Mouse (Mus musculus) cortical plate, adult 2 months (tissue): ENCODE results near the gene Jagn1. TPM values are rescaled to one million over a fixed set of nuclear protein-coding genes. Genes with fewer than 3 reads are reported as not detected.

Experiments
- H3K27ac ChIP-seq: fragments of 200-500 bp; 2 replicates; pipeline ENCODE4 v1.5.1; 2012; ENCODE audit warnings: low read length, control low read depth, inconsistent platforms; ENCODE audit not compliant: insufficient read depth
- H3K4me1 ChIP-seq: fragments of 200-500 bp; 2 replicates; pipeline ENCODE4 v1.6.1; 2011; ENCODE audit warnings: low read length; ENCODE audit not compliant: control insufficient read depth, insufficient read depth
- H3K4me3 ChIP-seq: fragments of 200-500 bp; 2 replicates; pipeline ENCODE4 v1.5.1; 2011; ENCODE audit warnings: mild to moderate bottlenecking, low read length, control low read depth; ENCODE audit not compliant: insufficient read depth
- CTCF ChIP-seq: fragments of 200-500 bp; IDR thresholded peaks from 2 replicates; pipeline ENCODE4 v1.5.1; 2011; ENCODE audit warnings: mild to moderate bottlenecking, control low read depth, low read length; ENCODE audit not compliant: insufficient read depth; ENCODE audit errors: extremely low read depth
- POLR2A ChIP-seq: fragments of 200-500 bp; IDR thresholded peaks from 2 replicates; pipeline ENCODE4 v1.6.1; 2011; ENCODE audit warnings: mild to moderate bottlenecking, low read length, control low read depth; ENCODE audit not compliant: insufficient read depth; ENCODE audit errors: extremely low read depth
- polyA plus RNA-seq: library from polyadenylated mRNA; depleted of rRNA; stranded (reverse); fragments of >200 nt; gene quantifications from 2 replicates; pipeline ENCODE4 v1.2.3, GENCODE M21; 2012; rRNA removed

Jagn1 gene
- polyA plus RNA-seq, 1 experiment = 54.0 TPM

DNA sequence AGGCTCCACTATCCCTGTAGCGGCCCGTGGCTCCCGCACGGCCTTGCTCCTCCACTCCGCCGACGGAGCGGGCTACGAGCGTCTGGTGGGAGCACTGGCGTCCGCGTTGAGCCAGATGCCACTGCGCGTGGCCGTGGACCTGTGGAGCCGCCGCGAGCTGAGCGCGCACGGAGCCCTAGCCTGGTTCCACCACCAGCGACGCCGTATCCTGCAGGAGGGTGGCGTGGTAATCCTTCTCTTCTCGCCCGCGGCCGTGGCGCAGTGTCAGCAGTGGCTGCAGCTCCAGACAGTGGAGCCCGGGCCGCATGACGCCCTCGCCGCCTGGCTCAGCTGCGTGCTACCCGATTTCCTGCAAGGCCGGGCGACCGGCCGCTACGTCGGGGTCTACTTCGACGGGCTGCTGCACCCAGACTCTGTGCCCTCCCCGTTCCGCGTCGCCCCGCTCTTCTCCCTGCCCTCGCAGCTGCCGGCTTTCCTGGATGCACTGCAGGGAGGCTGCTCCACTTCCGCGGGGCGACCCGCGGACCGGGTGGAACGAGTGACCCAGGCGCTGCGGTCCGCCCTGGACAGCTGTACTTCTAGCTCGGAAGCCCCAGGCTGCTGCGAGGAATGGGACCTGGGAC, 40.2 kb downstream of the Jagn1 start:
- peak overlapping the region; percentile 87 for H3K27ac ChIP-seq
- peaks cover 2% of the 10 kb centered on the region for H3K4me1 ChIP-seq
- H3K4me3 ChIP-seq = peak overlapping the region; percentile 93
- no peak for TF ChIP-seq CTCF
- no peak for TF ChIP-seq POLR2A

DNA sequence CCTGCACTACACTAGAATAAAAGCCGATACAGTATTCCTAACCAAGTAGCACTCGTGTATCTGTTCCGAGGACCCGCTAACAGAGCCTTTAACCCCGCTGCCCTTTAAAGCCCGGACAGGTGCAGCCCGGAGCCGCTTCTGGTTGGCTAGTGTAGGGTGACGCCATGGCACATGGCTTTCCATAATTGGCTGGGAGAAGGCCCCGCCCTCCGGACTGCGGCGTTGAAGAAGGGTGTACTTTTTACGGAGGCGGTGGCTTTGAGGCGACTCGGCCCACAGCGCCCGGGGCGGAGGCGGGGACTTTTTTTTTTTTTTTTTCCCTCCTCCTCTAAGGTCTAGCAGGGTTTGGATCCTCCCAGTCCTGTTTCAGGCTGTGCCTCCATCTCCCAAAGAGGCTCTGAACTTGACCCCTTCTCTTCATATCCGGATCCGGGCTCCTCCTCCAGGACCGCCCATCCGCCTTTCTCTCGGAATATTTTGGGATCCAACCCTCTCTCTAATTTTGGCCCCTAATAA, 40.8 kb downstream of the Jagn1 start, which contains the start of gene Creld1:
Gene Creld1 (plus strand): TSS at position 198 of the 516 bp plus-strand sequence.
- peak within 1 kb of the TSS; percentile 93 for H3K4me3 ChIP-seq
- TF ChIP-seq CTCF (no peak), POLR2A (peak; percentile 50; the same call in 1 of the 2 replicates)
- peak within 1 kb of the TSS; percentile 87 for H3K27ac ChIP-seq
- H3K4me1 ChIP-seq = peaks cover 2% of the 10 kb centered on the region

DNA sequence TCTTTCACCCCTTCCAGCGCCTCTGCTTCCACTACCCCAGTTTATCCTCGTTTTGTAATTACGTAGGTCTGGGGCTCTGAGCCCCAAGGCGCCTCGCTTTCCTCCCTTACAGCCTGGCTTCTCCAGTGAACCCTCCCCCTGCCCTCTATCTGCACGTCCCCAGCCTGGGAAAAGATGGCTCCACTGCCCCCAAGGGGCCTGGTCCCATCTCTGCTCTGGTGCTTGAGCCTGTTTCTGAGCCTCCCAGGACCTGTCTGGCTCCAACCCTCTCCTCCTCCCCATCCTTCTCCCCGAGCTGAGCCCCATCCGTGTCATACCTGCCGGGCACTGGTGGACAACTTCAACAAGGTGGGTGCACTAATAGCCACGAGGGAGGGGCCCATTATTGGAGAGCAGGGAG, 41.4 kb downstream of the Jagn1 start:
- peak overlapping the region; percentile 93 for H3K4me3 ChIP-seq
- TF ChIP-seq POLR2A (no peak), CTCF (no peak)
- peak overlapping the region; percentile 82 for H3K27ac ChIP-seq
- H3K4me1 ChIP-seq = peaks cover 2% of the 10 kb centered on the region

DNA sequence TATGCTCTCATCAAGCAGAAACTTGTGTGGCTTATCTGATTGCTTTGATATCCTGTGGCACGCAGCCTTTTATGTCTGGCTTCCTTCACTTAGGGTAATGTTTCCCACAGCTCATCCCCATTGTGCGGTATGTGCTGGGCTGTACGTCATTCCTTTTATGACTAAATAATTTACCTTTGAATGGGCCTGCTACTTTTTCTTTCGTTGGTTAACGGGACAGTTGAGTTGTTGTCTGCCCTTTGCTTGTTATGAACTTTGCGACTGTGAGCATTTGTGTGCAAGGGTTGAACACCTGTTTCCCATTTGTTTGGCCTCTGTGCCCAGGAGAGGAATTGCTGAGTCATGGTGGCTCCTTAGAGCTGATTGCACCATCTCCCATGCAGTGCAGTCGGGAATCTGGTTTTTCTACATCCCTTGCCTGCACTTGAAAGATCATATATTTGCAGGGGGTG, 44.8 kb downstream of the Jagn1 start:
- Histone ChIP-seq H3K27ac (no peak overlapping the region), H3K4me3 (no peak overlapping the region), H3K4me1 (peaks cover 5% of the 10 kb centered on the region)
- TF ChIP-seq CTCF (no peak), POLR2A (no peak)

DNA sequence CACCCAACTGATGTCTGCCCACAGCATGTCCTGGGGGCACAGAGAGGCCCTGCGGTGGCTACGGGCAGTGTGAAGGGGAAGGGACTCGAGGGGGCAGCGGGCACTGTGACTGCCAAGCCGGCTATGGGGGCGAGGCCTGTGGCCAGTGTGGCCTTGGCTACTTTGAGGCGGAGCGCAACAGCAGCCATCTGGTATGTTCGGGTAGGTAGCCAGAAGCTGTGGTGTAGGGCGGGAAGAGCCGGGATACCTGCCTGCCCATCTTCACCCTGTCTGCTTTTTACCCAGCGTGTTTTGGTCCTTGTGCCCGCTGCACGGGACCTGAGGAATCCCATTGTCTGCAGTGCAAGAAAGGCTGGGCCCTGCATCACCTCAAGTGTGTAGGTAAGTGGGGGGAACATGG, 47.0 kb downstream of the Jagn1 start:
- Histone ChIP-seq H3K27ac (no peak overlapping the region), H3K4me1 (peaks cover 5% of the 10 kb centered on the region), H3K4me3 (no peak overlapping the region)
- TF ChIP-seq POLR2A (no peak), CTCF (no peak)

DNA sequence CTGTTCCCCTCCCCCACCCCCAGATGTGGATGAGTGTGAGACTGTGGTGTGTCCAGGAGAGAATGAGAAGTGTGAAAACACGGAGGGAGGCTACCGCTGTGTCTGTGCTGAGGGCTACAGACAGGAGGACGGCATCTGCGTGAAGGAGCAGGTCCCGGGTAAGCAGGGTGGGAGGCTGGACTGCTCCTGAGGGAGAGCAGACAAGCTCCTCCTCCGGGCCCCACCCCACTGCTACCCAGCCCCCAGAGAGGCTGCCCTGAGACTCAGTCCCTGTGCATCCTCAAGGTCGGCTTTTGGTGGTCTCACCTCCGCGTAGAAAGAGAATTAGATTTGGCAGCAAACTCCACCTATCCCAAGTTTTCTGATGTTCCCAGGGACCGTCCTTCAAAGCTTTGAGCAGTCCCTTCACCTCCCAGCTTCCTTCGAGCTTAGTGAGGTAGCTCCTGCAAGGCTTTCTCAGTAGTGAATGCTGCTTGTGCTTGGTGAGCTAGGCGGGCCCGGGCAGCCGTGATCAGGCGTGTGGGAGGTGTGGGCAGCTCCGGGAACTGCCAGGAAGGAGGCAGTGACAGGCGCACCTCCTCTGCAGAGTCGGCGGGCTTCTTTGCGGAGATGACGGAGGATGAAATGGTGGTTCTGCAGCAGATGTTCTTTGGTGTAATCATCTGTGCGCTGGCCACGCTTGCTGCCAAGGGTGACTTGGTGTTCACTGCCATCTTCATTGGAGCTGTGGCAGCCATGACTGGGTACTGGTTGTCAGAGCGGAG, 49.9 kb downstream of the Jagn1 start:
- Histone ChIP-seq H3K4me3 (no peak overlapping the region), H3K27ac (peak overlapping the region; percentile 39; the same call in 1 of the 2 replicates), H3K4me1 (peaks cover 3% of the 10 kb centered on the region; the same call in 1 of the 2 replicates)
- TF ChIP-seq POLR2A = no peak
- no peak for TF ChIP-seq CTCF

DNA sequence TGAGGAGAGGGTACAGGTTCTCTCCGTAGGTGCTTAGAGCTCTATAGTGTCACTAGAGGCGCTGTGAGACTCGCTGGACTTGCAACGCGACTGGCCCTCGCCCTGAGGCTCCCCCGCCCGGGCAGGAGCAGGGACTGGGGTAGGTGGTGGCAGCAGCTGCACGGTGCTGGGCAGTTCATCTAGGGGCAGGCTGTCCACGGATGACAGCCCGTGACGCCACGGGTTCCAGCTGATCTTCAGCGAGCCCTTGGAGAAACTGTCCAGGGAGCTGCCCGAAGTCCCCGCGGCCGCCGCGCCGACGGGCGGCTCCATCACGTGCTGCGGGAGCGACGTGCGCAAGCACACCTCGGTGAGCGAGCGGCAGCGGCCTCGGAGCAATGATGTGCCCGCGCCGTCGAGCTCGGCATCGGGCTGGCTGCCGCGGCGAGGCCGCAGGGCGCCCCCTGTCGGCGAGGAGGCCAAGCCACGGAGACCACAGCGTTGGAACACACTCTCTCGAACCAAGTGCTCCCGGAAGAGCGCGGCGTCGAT, 52.0 kb downstream of the Jagn1 start:
- Histone ChIP-seq H3K27ac (peak overlapping the region; percentile 53; the same call in 1 of the 2 replicates), H3K4me1 (peaks cover 3% of the 10 kb centered on the region; the same call in 1 of the 2 replicates)

GRCm38 (mm10) chr6:113495071-113495675, 52.8 kb downstream of the Jagn1 start:
- Histone ChIP-seq H3K4me1 (peaks cover 3% of the 10 kb centered on the region; the same call in 1 of the 2 replicates), H3K4me3 (no peak overlapping the region), H3K27ac (no peak overlapping the region)
- TF ChIP-seq POLR2A (no peak), CTCF (no peak)

More for the DNA sequence above, 52.0 kb downstream of the Jagn1 start:
- 0 out of 2 replicates have a peak overlapping the region, but pooled peaks have one; percentile 4 for H3K4me3 ChIP-seq
- TF ChIP-seq POLR2A = no peak; the same call in 1 of the 2 replicates
- TF ChIP-seq CTCF = peak; percentile 47

Other genes with a start within 250 kb of the Jagn1 start
- 58.6 and 61.5 TPM in 2 replicates for gene Lhfpl4, start 247.2 kb upstream of the Jagn1 start, polyA plus RNA-seq
- gene Mtmr14, start 204.7 kb upstream of the Jagn1 start, polyA plus RNA-seq = 22.0 and 23.2 TPM in 2 replicates
- 136 and 163 TPM in 2 replicates for gene Cpne9, start 160.3 kb upstream of the Jagn1 start, polyA plus RNA-seq
- gene Brpf1, start 135.4 kb upstream of the Jagn1 start, polyA plus RNA-seq = 24.2 and 26.6 TPM in 2 replicates
- 13.7 and 14.3 TPM in 2 replicates for gene Ogg1, start 115.6 kb upstream of the Jagn1 start, polyA plus RNA-seq
- gene Camk1, start 98.6 kb upstream of the Jagn1 start, polyA plus RNA-seq = 119 and 123 TPM in 2 replicates
- 57.1 and 57.3 TPM in 2 replicates for gene Tada3, start 64.7 kb upstream of the Jagn1 start, polyA plus RNA-seq
- gene Arpc4, start 64.5 kb upstream of the Jagn1 start, polyA plus RNA-seq = 156 and 177 TPM in 2 replicates
- gene Ttll3, start 53.3 kb upstream of the Jagn1 start, polyA plus RNA-seq = 22.4 and 26.0 TPM in 2 replicates
- gene Rpusd3, start 23.2 kb upstream of the Jagn1 start, polyA plus RNA-seq = 37.0 and 38.6 TPM in 2 replicates
- not detected in 2 replicates for gene Cidec, start 6.8 kb upstream of the Jagn1 start, polyA plus RNA-seq
- 0.42 and 0.75 TPM in 2 replicates for gene Il17re, start 15.9 kb downstream of the Jagn1 start, polyA plus RNA-seq
- gene Il17rc, start 28.9 kb downstream of the Jagn1 start, polyA plus RNA-seq = 6.9 and 7.3 TPM in 2 replicates
- 60.2 and 62.8 TPM in 2 replicates for gene Creld1, start 40.7 kb downstream of the Jagn1 start, polyA plus RNA-seq
- 46.2 and 46.3 TPM in 2 replicates for gene Prrt3, start 59.4 kb downstream of the Jagn1 start, polyA plus RNA-seq
- 90.0 and 95.2 TPM in 2 replicates for gene Emc3, start 89.1 kb downstream of the Jagn1 start, polyA plus RNA-seq
- 4.2 and 4.3 TPM in 2 replicates for gene Fancd2, start 89.1 kb downstream of the Jagn1 start, polyA plus RNA-seq
- 0.19 and 0.21 TPM in 2 replicates for gene Fancd2os, start 158.1 kb downstream of the Jagn1 start, polyA plus RNA-seq
- 425 and 442 TPM in 2 replicates for gene Brk1, start 162.2 kb downstream of the Jagn1 start, polyA plus RNA-seq
- 55.1 and 67.8 TPM in 2 replicates for gene Vhl, start 181.4 kb downstream of the Jagn1 start, polyA plus RNA-seq
- gene Irak2, start 195.9 kb downstream of the Jagn1 start, polyA plus RNA-seq = 23.7 and 24.7 TPM in 2 replicates